Mouse (Mus musculus): ENCODE results near the gene Paqr4. TPM values are rescaled to one million over a fixed set of nuclear protein-coding genes. Genes with fewer than 3 reads are reported as not detected.
A peak's percentile ranks its signal among the peaks of the same experiment; 100 is the strongest.
"Not testable (repeated sequence)": the region's sequence is repeated elsewhere in the genome, so short reads cannot be mapped to it uniquely, and the experiment has no call there.

The Paqr4 gene
- 1 to 10 TPM in 1 of 2 experiments, under 1 TPM in 1; 0.91 to 2.7 TPM for polyA plus RNA-seq (2017; shearing (Covaris generic))

DNA sequence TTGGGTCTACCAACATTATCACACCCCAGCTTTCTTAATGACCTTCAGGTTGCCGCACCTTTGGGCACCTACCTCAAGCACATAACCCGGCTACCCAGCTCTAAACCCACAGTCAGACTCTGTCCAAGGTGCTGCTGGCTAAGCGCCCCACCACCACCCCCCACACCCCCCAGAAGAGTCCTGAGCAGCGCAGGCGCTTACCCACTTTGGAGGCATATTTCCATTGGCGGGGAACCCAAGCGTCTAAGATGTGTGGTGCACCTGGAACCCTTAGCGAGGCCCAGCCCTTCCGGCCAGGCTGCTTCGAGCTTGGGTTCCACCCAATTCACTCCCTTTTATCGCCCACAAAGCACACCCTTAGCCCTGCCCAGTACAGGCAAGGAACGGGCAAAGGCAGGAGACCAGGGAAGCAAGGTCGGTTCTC, at the start of gene Paqr4:
Paqr4 (minus strand) TSS at position 270 of the 424 bp plus-strand sequence.
- peak; percentile 11 for ATAC-seq

DNA sequence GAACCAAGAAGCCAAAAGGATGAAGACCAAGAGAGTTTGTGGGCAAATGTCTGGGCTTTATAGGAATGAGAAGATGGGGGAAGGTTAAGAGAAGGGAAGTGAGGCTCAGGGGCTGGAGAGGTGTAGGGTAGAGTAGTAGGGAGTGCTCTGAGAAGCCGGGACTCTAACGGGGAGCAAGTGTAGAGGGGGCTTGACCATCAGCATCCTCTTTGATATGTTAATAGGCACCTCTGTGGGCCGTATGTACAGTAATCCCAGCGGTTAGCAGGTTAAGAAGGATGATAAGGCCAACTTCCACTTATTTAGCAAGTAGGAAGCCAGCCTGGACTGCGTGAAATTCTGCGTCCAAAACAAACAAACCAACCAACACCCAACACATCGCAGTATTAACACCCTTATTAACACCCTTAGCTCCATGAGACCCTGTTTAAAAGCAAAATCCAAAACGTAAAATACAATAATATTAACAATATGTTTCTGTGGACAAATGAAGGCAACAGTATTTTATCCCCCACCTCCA, 49.1 kb upstream of the Paqr4 start:
- no peak for ATAC-seq

DNA sequence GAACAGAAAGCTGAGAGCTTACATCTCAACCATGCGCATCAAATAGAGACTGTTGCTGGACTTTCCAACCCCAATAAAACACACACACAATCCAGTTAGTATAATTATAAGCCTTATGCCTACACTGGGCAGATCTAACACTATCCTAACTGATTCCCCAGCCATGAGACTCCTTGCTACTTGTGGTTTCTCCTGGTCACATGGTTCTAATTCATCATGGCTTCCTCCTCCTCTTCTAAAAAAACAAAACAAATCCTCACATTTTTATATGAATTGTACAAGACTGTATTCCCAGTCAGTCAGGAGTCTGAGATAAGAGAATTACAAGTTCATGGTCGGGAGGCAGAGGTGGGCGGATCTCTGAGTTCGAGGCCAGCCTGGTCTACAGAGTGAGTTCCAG, 48.3 kb upstream of the Paqr4 start:
- no peak for ATAC-seq

DNA sequence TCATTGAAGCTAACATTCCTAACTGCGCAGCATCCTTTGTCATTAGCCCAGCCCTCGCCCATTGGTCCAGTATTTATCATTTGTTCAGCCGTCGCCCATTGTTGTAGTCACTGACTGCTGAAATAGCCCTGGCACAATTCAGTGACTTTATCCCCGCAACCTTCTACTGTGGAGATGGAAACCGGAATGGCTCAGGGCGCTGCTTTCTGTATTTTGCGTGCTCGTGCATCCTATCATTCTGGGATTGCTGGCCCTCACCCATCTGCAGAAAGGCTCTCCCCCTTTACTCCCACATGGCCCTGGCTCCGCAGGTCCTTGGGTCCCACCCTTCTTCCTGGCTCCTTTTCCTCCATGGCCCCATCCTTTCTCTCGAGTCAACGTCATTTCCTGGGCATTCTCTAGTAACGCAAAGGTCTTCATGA, 45.9 kb upstream of the Paqr4 start:
- ATAC-seq = peak; percentile 9

DNA sequence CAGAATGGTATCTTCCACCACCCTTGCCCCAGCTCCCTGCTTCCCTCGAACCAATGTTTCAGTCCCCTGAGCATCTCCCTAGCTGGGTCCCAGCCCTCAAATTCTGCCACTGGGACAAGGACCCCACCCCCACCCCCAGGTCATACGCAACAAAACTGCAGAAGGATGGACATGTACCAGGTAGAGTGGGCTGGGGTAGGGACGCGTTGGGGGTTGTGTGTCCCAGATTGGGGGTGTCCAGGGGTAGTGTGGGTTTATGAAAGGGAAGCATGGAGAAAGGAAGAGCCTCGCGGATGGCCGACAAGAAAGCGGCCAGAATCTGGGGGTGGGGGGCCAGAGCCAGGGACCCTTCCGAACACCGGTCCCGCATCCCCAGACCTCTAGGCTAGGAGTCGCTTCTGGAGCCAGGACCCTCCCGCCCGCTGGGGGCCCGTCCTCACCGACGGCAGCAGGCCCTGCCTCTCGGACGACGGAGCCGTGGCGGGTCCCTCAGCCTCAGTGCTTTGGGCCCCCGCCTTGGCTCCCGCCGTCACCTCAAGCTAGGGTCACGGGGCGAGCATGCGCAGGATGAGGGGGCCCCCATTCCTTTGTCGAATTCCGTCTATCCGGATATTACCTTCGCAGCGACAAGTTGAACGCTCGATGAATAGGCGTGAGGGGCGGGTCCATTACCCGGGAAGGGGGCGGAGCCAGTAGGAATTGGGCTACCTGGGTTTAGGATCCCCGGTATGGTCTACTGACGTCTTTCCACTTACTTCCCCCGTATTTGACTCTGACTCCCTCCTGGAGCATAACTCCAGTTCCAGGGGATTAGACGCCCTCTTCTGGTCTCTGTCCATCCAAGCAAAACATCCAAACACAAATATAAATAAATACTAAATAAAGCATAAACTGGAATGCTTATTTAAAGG, 45.1 kb upstream of the Paqr4 start, which contains the start of gene Flywch2:
Flywch2 (minus strand) TSS at position 521 of the 911 bp plus-strand sequence.
- ATAC-seq = peak; percentile 95

DNA sequence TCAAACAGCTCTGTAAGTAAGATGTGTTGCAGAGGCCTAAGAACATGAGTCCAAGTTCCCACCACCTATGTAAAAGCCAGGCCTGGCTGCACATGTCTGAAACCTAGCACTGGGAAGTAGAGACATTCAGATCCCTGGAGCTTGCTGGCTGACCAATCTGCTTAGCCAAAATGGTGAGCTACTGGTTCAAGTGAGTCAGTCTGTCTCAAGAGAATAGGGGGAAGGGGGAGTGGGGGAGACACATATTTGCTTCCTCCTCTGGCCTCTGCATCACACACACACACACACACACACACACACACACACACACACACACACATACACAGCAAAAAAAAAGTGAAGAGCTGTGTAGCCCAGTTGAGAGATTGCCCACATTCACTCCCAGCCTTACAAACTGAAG, 42.7 kb upstream of the Paqr4 start:
- ATAC-seq = no peak

DNA sequence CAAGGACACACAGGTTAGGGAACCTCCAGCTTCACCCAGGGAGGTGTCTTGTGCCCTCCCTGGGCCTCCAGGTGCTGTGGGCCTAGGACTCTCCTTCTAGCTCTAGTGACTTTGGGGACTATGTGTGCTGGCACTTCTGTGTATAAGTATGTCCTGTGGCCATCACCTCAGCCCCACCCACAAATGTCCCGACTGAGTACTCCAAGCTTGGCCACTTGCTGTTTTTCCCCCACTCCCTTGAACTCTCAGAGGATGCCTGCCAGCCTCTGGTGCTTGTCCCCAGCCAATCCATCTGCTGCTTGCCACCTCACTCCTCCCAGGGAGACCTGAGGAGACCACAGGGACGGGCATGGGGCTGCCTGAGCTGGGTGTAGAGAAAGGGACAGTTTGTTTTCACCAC, 37.8 kb upstream of the Paqr4 start:
- ATAC-seq = no peak

DNA sequence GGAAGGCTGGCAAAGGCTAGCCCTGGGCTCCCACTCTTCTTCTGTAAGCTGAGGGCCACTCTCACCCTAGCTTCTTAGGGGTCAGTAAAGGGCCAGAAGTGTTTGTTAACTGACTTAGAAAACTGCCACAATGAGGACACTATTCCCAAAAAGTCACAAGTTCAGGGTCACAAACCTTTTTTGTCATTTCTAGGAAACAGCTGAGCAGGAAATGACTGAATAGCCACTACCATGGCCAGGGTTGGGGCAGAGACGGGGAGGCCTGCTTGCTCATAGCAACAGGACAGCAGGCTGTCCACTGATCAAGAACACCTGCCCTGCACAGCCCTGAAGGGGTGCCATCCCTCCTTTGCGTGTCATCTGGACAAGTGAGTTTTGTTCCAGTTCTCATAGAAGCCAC, 36.5 kb upstream of the Paqr4 start:
- ATAC-seq = no peak

DNA sequence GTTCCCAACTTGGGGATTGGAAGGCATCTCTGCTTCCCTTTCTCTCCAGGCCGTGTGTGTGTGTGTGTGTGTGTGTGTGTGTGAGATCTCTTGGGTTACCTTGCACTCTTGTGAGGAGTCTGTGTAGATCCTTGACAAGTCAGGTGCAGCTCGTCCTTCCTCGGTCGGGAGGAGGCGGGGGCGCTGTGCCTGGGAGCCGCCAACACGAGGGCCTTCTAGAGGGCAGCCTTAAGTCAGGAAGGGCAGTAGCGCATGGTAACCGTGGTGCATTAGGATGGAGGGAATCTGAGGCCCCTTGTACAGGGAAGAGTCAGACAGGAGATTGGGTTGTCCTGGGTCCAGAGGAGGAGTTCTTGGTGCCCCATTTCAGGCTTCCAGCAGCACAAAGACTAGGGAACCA, 35.5 kb upstream of the Paqr4 start:
- no peak for ATAC-seq

DNA sequence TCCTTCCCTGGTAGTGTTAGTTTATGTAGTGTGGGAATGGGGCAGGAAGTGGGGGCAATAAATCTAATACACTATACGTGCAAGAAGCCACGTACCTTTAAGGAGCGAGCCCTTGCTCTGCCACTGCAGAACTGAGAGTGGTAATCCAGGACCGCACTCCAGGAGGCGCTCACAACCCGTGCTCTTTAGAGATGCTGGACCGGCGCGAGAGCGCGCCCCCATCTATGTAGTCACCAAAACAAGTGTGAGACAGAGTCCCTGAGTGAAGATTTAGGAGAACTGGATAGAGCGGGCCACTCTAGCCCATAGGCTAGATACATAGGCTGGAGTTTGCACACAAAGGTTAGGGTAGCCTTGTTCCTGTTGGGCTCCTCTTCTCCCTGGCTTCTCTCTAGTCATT, 33.4 kb upstream of the Paqr4 start:
- ATAC-seq = peak; percentile 48

DNA sequence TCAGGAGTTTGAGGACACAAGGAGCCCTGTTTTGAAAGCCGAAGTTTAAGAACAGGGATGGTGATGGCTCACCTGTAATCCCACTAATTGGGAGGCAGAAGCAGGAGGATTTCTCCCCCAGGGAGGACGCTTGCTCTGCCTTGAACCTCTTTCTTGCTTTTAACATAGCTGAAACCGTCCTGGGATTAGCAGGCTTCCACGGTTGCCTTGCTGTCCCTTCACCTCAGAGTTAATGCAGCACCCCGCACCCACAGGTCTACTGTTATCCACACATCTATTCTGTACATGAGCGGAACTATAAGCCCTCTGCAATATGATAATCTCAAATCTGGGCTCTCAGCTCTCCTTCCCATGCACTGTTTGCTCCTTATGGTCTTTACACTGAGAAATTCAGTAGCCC, 33.0 kb upstream of the Paqr4 start:
- ATAC-seq = no peak

DNA sequence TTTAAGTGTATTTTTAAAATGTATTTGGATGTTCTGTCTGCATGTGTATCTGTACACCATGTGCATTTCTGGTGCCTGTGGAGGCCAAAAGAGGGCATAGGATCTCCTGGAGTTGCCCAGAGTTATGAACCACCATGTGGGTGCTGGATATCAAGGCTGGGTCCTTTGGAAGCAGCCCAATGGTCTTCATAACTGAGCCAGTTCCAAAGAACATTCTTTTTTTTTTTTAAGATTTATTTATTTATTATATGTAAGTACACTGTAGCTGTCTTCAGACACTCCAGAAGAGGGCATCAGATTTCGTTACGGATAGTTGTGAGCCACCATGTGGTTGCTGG, 31.5 kb upstream of the Paqr4 start:
- ATAC-seq = not testable (repeated sequence)

DNA sequence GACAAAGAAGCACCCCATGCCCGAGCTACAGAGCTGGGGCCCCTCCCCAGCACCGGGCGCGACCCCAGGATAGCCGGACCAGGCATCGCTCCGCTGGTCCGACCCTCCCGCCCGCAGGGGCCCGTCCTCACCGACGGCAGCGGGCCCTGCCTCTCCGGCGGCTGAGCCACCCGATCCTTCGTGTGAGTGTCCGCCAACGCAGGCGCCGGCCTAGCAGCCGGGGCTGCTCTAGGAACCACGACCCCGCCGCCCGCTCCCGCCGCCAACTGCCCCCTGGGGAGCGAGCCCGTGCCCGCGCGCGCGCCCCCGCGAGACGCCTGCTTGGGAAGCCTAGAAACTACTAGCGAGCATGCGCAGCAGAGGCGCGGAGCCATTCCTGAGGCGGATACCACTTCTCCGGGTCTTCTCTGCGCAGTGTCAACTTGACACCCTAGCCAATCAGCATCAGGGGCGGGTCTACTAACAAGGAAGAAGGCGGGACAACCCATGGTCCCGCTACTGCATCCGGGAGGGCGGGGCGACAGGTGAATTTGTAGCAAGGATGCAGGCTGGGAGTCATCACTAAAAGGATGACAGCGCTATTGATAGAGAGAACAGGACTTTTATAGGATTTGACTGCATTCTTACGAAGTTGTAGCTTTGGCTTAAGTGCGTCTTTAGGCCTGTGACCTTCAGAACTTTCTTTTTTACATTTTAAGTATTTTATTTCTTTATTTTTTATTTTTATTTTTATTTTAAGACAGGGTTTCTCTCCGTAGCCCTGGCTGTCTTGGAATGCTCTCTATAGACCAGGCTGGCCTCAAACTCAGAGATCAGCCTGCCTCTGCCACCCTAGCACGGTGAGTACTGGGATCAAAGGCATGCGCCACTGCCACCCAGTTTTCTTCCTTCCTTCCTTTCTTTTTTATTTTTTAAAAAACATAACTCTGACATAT, 30.9 kb upstream of the Paqr4 start, which contains the start of gene Flywch1:
Flywch1 (minus strand) TSS at position 319 of the 935 bp plus-strand sequence.
- peak; percentile 97 for ATAC-seq

DNA sequence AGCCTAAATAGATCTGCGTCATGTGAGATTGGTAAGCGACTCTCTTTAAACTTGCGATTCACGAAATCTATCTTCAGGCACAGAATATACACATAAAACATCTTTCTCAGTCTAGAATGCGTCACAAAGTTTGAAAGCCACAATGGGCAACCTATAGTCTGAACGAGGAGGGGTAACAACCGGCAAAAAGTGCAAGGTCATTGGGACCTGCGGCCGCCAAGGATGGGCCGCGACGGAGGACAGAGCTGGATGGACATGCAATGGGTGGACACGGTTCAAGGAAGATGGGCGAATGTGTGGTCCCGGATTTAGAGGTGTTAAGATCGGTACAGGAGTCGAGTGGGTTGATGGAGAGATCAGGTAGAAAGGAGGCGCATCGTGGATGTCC, 30.2 kb upstream of the Paqr4 start:
- ATAC-seq = peak; percentile 3

DNA sequence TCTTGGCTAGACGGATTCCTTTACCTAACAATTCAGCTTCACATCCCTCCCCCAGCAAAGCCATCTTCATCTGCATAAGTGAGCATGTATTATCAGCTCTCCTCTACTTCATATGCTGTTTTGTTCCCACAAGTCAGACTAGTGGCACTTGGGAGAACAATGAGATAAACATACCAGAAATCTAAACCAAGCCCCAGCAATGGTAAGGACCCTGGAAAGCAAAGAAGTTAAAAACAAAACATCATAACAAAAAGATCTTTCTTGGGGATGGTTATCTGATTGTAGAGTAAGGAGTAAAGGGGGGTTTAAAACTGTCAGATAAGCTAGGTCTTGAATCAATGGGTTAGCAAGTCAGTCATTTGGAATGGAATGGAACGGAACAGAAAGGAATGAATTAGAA, 29.8 kb upstream of the Paqr4 start:
- no peak for ATAC-seq

DNA sequence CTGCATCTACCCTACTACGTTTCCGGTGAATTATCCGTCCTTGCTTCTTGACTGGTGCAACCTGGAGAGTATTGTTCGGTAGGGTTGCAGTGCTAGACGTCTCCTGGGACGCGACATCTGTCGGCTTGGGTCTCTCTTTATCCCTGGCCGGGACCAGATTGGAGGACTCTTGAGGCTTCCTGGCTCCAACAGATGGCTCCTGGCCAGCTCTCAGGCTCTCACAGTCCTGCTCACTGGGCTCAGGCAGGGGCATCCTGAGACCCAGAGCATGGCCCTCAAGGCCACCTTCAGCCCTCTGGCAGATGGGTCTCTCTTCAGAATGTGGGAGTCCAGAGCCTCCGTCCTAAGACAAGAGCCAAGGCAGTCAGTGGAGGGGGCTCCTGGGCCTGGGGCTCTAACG, 22.3 kb upstream of the Paqr4 start:
- ATAC-seq = no peak

DNA sequence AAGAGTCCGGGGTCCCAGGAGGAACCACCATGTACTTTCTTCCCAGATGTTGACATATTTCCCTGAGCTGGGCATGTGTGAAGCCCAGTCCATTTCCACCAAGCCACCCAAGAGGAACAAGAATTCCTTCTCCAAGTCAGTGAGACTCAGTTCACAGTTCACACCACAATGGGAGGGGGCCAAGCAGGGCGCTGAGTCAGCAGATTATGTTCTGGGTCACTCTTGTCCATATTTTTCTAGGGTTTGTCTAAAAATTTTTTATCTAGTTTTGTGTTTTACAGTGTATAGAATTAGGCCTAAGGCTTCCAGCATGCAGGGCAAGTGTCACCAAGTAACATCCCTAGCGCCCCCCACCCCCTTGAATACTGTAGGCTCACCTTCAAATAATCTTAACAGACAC, 20.5 kb upstream of the Paqr4 start:
- no peak for ATAC-seq

DNA sequence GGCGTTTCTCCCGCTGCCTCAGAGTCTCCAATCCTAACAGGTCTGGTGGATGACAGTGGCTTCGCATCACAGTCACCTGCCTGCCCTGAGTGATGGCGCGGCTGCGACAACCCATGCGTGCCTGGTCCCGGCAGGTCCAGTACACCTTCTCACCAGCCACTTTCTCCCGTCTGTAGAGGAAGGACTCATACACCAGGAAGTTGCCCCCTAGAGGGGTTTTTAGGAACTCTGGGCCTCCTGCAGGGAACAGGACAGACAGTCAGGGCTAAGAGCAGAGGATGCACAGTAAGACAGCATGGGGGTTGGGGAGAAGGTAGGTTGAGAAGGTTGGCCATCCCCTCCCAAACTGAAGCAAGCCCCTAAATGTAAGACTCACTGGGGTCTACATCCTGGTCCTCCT, 19.6 kb upstream of the Paqr4 start:
- no peak for ATAC-seq

DNA sequence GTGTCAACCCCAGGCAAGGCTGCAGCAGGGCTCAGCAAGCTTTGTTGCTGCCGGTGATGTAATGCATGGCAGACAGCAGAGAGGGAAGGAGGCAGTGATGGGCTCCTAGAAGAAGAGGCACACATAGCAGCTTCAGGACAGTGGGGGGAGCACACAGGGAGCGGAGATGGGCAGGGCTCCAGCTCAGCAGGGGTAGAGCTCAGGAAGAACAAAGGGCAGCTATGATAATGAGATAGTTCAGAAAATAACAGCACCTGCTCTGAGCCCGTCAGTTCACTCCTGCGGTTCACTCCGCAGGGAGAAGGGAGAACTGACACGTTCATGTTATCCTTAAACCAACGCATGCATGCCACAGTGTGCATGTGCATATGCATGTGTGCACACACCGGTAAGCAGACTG, 18.1 kb upstream of the Paqr4 start:
- ATAC-seq = no peak

DNA sequence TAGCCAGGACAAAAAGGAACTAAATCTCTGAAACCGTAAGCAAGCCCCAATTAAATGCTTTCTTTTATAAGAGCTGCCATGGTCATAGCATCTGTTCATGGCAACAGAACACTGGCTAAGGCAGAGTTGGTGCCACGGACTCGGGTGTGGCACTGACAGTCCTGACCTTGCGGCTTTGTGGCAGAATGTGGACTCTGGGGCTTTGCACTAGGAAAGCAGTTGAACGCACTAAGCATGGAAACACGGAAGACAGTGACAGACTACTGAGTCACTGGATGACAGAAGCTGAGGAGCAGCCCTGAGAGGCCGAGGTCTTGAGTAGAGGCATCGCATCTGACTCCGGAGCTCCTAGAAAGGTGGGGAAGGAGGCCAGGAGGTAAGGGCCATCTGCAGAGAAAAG, 16.9 kb upstream of the Paqr4 start:
- ATAC-seq = no peak

DNA sequence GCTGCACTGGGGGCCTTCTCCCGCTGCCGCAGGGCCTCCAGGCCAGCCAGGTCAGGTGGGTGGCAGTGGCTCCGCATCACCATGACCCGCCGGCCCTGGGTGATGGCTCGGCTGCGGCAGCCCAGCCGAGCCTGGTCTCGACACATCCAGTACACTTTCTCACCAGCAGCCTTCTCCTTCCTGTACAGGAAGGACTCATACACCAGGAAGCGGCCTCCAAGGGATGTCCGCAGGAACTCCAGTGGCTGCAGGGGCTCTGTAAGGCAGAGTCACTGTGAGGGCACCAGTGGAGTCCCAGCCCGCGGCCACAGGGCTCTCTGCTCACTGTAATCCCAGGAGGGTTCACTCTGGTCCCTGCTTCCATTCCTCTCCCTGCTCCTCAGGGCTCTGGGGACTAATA, 15.0 kb upstream of the Paqr4 start:
- ATAC-seq = no peak

DNA sequence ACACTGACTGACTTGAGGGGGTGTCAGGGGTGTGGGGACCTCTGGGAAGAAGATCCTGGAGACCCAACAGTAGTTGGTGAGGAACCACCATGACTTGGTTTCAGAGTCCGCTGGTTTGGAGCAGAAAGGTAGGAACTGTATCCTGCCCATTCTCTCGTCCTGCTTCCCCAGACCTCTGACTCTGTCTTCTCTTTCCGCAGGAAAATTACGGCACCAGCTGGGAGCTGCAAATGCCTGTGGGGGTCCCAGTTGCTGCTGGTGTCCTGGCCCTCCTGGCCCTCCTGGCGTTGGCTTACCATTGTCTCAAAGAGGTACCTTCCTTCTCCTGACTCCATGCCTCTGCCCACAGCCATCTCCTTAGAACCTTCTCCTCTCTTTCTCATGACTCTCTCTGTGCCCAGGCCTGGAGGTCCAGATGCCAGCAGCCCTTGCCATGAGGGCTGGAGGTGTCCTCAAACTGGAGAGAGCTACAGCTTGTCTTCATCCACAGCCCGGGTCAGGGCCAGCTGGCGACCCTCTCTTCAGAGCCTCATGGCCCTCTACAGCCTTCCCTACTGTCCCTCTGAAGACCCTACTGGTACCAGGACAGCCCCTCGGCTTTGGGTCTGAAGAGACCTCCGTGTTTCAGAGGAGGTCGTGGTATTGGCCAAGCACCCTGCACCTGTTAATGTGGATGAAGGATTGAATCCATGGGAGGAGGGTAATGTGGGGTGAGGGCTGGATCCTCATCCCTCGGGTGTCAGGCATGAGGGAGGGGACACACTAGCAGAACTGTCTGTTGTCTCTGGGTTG, 8.9 kb upstream of the Paqr4 start:
- no peak for ATAC-seq
